Mouse (Mus musculus) ES-E14 (cell line): ENCODE data around the gene Nacc2. TPM values are rescaled to one million over a fixed set of nuclear protein-coding genes. Genes with fewer than 3 reads are reported as not detected.

ENCODE experiments used
- DNase-seq: peaks from one replicate; pipeline ENCODE4 v3.0.0-alpha.2; 2013; ENCODE audit warnings: low read depth, low spot score
- H3K27ac ChIP-seq: 2 replicates; pipeline ENCODE4 v1.5.1; 2012; ENCODE audit warnings: low read depth, mild to moderate bottlenecking, low read length, moderate library complexity, mixed read lengths; ENCODE audit not compliant: poor library complexity, insufficient read depth, severe bottlenecking
- H3K36me3 ChIP-seq: 2 replicates; pipeline ENCODE4 v1.6.1; 2012; ENCODE audit warnings: mild to moderate bottlenecking, low read length, moderate library complexity, mixed read lengths; ENCODE audit not compliant: control insufficient read depth, poor library complexity, insufficient read depth, severe bottlenecking
- H3K4me1 ChIP-seq, 2 experiments: fragments of 150-350 bp in 1 of 2; sonication (generic) in 1 of 2; 2 replicates each; pipeline ENCODE4 v1.6.1; 2012; ENCODE audit warnings: low read length in 2 of 2, mild to moderate bottlenecking in 1 of 2, mixed read lengths in 1 of 2; ENCODE audit not compliant: control insufficient read depth in 2 of 2, insufficient read depth in 2 of 2, poor library complexity in 1 of 2
- H3K4me3 ChIP-seq, 2 experiments: fragments of 150-350 bp in 1 of 2; sonication (generic) in 1 of 2; 2 replicates each; pipeline ENCODE4 v1.5.1; 2012; ENCODE audit warnings: low read length in 2 of 2, low read depth in 1 of 2, mild to moderate bottlenecking in 1 of 2, mixed read lengths in 1 of 2; ENCODE audit not compliant: insufficient read depth in 1 of 2, poor library complexity in 1 of 2, severe bottlenecking in 1 of 2
- H3K9ac ChIP-seq: 2 replicates; pipeline ENCODE4 v1.6.1; 2012; ENCODE audit warnings: low read depth, mild to moderate bottlenecking, low read length, mixed read lengths; ENCODE audit not compliant: poor library complexity, insufficient read depth, severe bottlenecking
- H3K9me3 ChIP-seq: fragments of 150-350 bp; sonication (generic); 2 replicates; pipeline ENCODE4 v1.6.1; 2012; ENCODE audit warnings: low read depth, mild to moderate bottlenecking, low read length; ENCODE audit not compliant: control insufficient read depth, insufficient read depth
- CHD2 ChIP-seq: IDR thresholded peaks from 2 replicates; pipeline ENCODE4 v1.6.1; 2014; ENCODE audit warnings: mild to moderate bottlenecking, low read depth, low read length, inconsistent platforms
- HCFC1 ChIP-seq: IDR thresholded peaks from 2 replicates; pipeline ENCODE4 v1.6.1; 2012; ENCODE audit warnings: low read length, inconsistent platforms, borderline replicate concordance; ENCODE audit not compliant: insufficient read depth
- MAFK ChIP-seq: IDR thresholded peaks from 2 replicates; pipeline ENCODE4 v1.6.1; 2014; ENCODE audit warnings: mild to moderate bottlenecking, low read depth, low read length, inconsistent platforms; ENCODE audit not compliant: insufficient read depth
- ZC3H11A ChIP-seq: IDR thresholded peaks from 2 replicates; pipeline ENCODE4 v1.6.1; 2012; ENCODE audit warnings: low read depth, mild to moderate bottlenecking, inconsistent platforms, low read length, borderline replicate concordance
- ZNF384 ChIP-seq: IDR thresholded peaks from 2 replicates; pipeline ENCODE4 v1.6.1; 2012; ENCODE audit warnings: low read depth, low read length, inconsistent platforms
- in situ Hi-C, 2 experiments: fragments of 600-800 bp; cut with MboI; formaldehyde crosslinking; loops; one replicate each; pipeline ENCODE4 v1.15.1; 2025; ENCODE audit warnings: low sequenced_read_pairs in 2 of 2, inconsistent platforms in 1 of 2; ENCODE audit not compliant: unreplicated experiment in 2 of 2
- total RNA-seq: library from RNA; depleted of rRNA; stranded (reverse); fragments of 300-350 nt; gene quantifications from 2 replicates; pipeline ENCODE4 v1.2.3, GENCODE M21; 2012; rRNA removed

Nacc2 gene
- total RNA-seq, 1 experiment, result 4.8 TPM

GRCm38 (mm10) chr2:26017326-26017725 lies 105.7 kb downstream of the Nacc2 start:
- Histone ChIP-seq H3K9ac (no peak overlapping the region), H3K27ac (no peak overlapping the region), H3K4me1 (0 out of 4 replicates have a peak, but pooled peaks cover 2% of the 10 kb centered on the region in 2 experiments), H3K9me3 (no peaks in the 10 kb centered on the region), H3K36me3 (peaks cover 11% of the 10 kb centered on the region), H3K4me3 (no peak overlapping the region)
- in situ Hi-C loops, result no loop called here
- TF ChIP-seq MAFK (no peak), CHD2 (no peak), ZNF384 (no peak), HCFC1 (no peak), ZC3H11A (no peak)
- DNase-seq, result no peak

DNA sequence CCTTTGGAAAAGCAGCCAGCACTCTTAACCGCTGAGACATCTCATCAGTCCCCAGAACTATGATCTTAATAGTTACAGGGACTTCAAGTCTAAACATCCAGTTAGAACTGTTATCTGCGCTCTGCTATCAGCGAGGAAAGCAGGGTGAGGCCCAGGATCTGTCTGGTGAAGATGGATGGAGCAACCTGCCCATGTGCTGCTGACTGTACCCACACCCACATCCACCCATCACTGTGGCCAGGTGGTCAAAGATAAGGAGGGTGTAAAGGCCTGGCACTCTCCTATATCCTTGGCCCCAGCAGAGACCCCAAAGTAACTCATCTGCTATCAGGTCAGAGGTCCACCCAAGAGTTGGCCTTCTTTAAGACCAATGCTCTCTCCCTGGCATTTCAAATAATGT lies 109.3 kb downstream of the Nacc2 start:
- H3K9ac ChIP-seq, result no peak overlapping the region
- H3K9me3 ChIP-seq, result no peaks in the 10 kb centered on the region
- in situ Hi-C loops, result no loop called here
- no peak for TF ChIP-seq CHD2
- TF ChIP-seq MAFK, result no peak
- TF ChIP-seq HCFC1, result no peak
- no peak for TF ChIP-seq ZNF384
- TF ChIP-seq ZC3H11A, result no peak
- no peak overlapping the region for H3K27ac ChIP-seq
- DNase-seq, result no peak
- no peaks in the 10 kb centered on the region for H3K4me1 ChIP-seq
- H3K36me3 ChIP-seq, result peaks cover 22% of the 10 kb centered on the region
- H3K4me3 ChIP-seq, result no peak overlapping the region

DNA sequence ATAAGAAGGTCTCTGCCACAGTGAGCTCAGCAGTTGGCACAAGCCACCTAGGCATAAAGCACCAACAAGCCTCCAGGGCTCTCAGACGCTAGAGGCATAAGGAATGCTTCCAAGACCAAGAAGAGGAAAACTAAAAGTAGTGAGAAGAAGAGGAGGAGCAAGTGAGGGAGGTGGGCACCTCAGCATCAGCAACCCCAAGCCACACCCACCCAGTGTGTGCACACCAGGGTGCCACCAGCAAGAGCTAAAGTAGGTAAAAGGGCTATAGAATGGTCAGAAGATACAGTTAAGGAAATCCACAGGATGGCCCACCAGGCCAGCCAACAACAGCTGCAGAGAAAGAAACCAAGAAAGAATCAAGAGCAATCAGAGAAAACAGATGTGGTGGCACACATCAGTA lies 111.6 kb downstream of the Nacc2 start:
- Histone ChIP-seq H3K27ac (no peak overlapping the region), H3K9me3 (no peaks in the 10 kb centered on the region), H3K9ac (no peak overlapping the region), H3K4me3 (no peak overlapping the region), H3K36me3 (peaks cover 32% of the 10 kb centered on the region), H3K4me1 (no peaks in the 10 kb centered on the region)
- TF ChIP-seq HCFC1 (no peak), MAFK (no peak), CHD2 (no peak), ZC3H11A (no peak), ZNF384 (no peak)
- in situ Hi-C loops, result no loop called here
- no peak for DNase-seq

Other genes starting within 250 kb of the Nacc2 start
- gene Camsap1, start 139.9 kb downstream of the Nacc2 start, total RNA-seq, result 37.2 and 39.7 TPM in 2 replicates
- gene Ubac1, start 101.5 kb downstream of the Nacc2 start, total RNA-seq, result 88.4 and 93.3 TPM in 2 replicates
- 0.13 TPM in 1 of 2 replicates, not detected in the other for gene Lhx3, start 85.1 kb upstream of the Nacc2 start, total RNA-seq
- 32.0 and 59.7 TPM in 2 replicates for gene Qsox2, start 114.3 kb upstream of the Nacc2 start, total RNA-seq
- 0.18 and 0.90 TPM in 2 replicates for gene Ccdc187, start 171.3 kb upstream of the Nacc2 start, total RNA-seq
- 9.4 and 13.9 TPM in 2 replicates for gene Gpsm1, start 192.3 kb upstream of the Nacc2 start, total RNA-seq
- 6.8 and 8.0 TPM in 2 replicates for gene Dnlz, start 228.9 kb upstream of the Nacc2 start, total RNA-seq
- gene Card9, start 237.7 kb upstream of the Nacc2 start, total RNA-seq, result 0.76 and 1.6 TPM in 2 replicates